Mouse (Mus musculus) brain, embryonic 18.5 days (tissue): ENCODE measurements around the gene Sema3f.

Experiments used
- DNase-seq: peaks from one replicate; pipeline ENCODE4 v3.0.0-alpha.2; 2012; ENCODE audit warnings: low read depth, low spot score

The Sema3f gene

GRCm38 (mm10) chr9:107633661-107634405 is 76.4 kb downstream of the Sema3f start:
- DNase-seq, result no peak

DNA sequence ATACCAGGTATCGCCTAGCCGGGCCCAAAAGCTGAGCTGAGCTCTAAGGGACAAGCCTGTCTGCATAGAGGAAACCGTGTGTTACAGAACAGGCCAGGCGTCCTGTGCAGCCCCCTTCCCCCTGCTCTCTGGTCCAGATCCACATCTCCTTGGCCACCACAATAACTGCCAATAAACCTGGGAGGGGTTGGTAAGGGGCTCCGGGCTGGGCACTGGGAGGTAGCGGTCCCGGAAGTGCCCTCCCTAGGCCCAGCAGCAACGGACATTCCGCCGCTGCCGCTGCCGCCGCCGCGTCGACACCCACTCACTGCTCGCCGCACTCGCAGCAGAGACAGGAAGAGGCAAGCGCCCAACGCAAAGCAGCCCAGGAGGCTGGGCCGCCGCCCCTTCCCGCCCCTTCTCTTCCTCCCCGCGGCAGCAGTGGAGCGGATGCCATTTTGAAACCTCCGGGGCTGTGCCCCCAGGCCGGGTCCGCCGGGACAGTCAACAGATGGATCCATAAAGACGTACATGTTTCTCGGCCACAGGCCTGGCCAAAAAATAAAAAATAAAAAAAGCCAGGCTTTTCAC is 77.1 kb downstream of the Sema3f start:
- no peak for DNase-seq

DNA sequence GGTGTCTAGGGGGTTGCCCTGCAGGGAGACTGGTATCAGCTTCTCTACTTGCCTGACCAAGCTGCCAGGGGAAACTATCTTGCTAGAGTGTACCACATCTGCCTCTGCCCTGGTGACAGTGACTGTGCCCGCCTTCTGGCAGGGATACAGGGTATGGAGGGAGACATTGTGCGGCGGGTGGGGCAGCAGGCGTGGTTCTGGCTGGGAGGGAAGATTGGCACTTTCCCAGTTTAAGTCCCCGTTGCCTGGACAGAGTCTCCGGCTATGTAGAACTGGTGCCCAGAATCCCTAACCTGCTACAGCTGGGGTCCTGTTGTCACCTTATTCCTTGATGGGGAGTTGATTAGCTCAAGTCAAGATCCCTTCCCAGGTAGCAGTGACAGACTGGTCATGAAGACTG is 77.8 kb downstream of the Sema3f start:
- no peak for DNase-seq

GRCm38 (mm10) chr9:107631861-107632260 is 78.4 kb downstream of the Sema3f start:
- no peak for DNase-seq
